Mouse (Mus musculus): ENCODE data around the gene Ptprb.

Ptprb gene

GRCm38 (mm10) chr10:116428026-116428780 is 152.9 kb downstream of the Ptprb start:
- no peak for DNase-seq

- DNase-seq: no peak
These were observed 157.1 kb downstream of the Ptprb start for GRCm38 (mm10) chr10:116432421-116432820.

DNA sequence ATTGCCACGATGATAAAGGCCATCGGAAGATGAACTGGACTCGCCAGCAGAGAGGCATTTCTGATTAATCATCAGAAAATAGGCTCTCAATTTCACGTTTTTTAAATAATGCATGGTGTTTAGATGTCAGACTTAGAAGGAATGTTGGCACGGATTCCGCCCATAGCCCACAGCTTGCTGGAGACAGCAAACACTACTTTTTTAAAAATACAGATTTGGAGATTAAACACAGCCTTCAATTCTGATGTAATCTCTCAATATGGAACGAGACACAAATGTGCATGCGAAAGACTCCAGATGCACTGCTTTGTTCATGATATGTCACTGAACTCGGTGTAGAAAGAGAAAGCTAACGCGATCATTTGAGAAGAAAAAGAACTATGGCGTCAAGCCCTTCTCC is 160.1 kb downstream of the Ptprb start:
- DNase-seq: no peak

All from kidney, postnatal 4 days (tissue).